Mouse (Mus musculus): ENCODE measurements around the gene Tkt. TPM values are rescaled to one million over a fixed set of nuclear protein-coding genes. Genes with fewer than 3 reads are reported as not detected.
A peak's percentile ranks its signal among the peaks of the same experiment; 100 is the strongest.

Gene Tkt
- polyA plus RNA-seq, 1 experiment from 2014 or later = 117 TPM

GRCm38 (mm10) chr14:30581238-30581637 lies 33.1 kb downstream of the Tkt start:
- no peak overlapping the region for H3K27ac ChIP-seq (replicated peaks; ENCODE audit: low read depth, low read length)
- H3K9me3 ChIP-seq (ENCODE audit: control insufficient read depth, low read length) = no peaks in the 10 kb centered on the region
- DNase-seq (ENCODE audit: low spot score) (no peak), ATAC-seq (ENCODE audit: insufficient number of reproducible peaks, low FRiP score, low TSS enrichment, low read depth) (no peak)
- no peak overlapping the region for H3K9ac ChIP-seq (ENCODE audit: low read length)
- 72% methylated on average over 1 of the region's 1 CpGs for WGBS
- H3K36me3 ChIP-seq (ENCODE audit: control insufficient read depth, insufficient read depth, low read length) = 0 out of 2 replicates have a peak, but pooled peaks cover under 1% of the 10 kb centered on the region
- no peaks in the 10 kb centered on the region; the same call in 1 of the 2 replicates for H3K27me3 ChIP-seq (ENCODE audit: control insufficient read depth, insufficient read depth, low read length)
- no peak overlapping the region for H3K4me2 ChIP-seq (ENCODE audit: low read depth, severe bottlenecking)
- no peak overlapping the region for H3K4me3 ChIP-seq (ENCODE audit: low read depth, low read length)
- no peaks in the 10 kb centered on the region for H3K4me1 ChIP-seq (ENCODE audit: control insufficient read depth, insufficient read depth, low read length)

DNA sequence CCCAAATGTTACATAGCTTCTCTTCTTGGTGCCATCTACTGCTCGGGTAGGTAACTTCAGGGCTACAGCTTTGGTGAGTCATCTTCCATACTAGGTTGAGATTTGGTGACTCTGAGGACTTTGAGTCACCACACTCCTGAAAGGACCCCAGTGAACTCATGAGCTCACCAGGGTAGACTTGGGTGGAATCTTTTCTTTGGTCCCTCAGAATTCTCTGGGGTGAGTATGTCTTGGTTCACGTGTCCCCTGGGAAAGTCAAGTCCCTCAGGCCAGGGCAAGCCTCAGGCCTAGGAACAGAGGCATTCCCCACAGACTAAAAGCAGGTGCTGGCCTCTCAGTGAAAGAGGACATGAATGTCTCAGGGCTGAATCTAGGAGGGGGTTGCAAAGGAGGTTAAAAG lies 35.9 kb downstream of the Tkt start:
- Histone ChIP-seq H3K9ac (ENCODE audit: low read length) (no peak overlapping the region), H3K4me3 (ENCODE audit: low read depth, low read length) (no peak overlapping the region), H3K4me1 (ENCODE audit: control insufficient read depth, insufficient read depth, low read length) (no peaks in the 10 kb centered on the region), H3K27me3 (ENCODE audit: control insufficient read depth, insufficient read depth, low read length) (no peaks in the 10 kb centered on the region; the same call in 1 of the 2 replicates), H3K27ac (replicated peaks; ENCODE audit: low read depth, low read length) (no peak overlapping the region), H3K4me2 (ENCODE audit: low read depth, severe bottlenecking) (no peak overlapping the region), H3K9me3 (ENCODE audit: control insufficient read depth, low read length) (no peaks in the 10 kb centered on the region), H3K36me3 (ENCODE audit: control insufficient read depth, insufficient read depth, low read length) (no peaks in the 10 kb centered on the region)
- ATAC-seq (ENCODE audit: insufficient number of reproducible peaks, low FRiP score, low TSS enrichment, low read depth) (no peak), DNase-seq (ENCODE audit: low spot score) (no peak)
- 69% methylated on average over 2 of the region's 2 CpGs for WGBS

GRCm38 (mm10) chr14:30584497-30585251 lies 36.5 kb downstream of the Tkt start:
- Histone ChIP-seq H3K9me3 (ENCODE audit: control insufficient read depth, low read length) (no peaks in the 10 kb centered on the region), H3K27me3 (ENCODE audit: control insufficient read depth, insufficient read depth, low read length) (no peaks in the 10 kb centered on the region; the same call in 1 of the 2 replicates), H3K4me3 (ENCODE audit: low read depth, low read length) (no peak overlapping the region), H3K36me3 (ENCODE audit: control insufficient read depth, insufficient read depth, low read length) (no peaks in the 10 kb centered on the region), H3K9ac (ENCODE audit: low read length) (no peak overlapping the region), H3K27ac (replicated peaks; ENCODE audit: low read depth, low read length) (no peak overlapping the region), H3K4me1 (ENCODE audit: control insufficient read depth, insufficient read depth, low read length) (no peaks in the 10 kb centered on the region), H3K4me2 (ENCODE audit: low read depth, severe bottlenecking) (no peak overlapping the region)
- ATAC-seq (ENCODE audit: insufficient number of reproducible peaks, low FRiP score, low TSS enrichment, low read depth) = no peak
- no peak for DNase-seq (ENCODE audit: low spot score)
- 54% methylated on average over 19 of the region's 19 CpGs for WGBS

GRCm38 (mm10) chr14:30585323-30585722 lies 37.2 kb downstream of the Tkt start:
- H3K27ac ChIP-seq (replicated peaks; ENCODE audit: low read depth, low read length) = no peak overlapping the region
- WGBS = 79% methylated on average over 5 of the region's 5 CpGs

GRCm38 (mm10) chr14:30586780-30587461 lies 38.8 kb downstream of the Tkt start:
- no peak overlapping the region for H3K4me2 ChIP-seq (ENCODE audit: low read depth, severe bottlenecking)
- DNase-seq (ENCODE audit: low spot score) (no peak), ATAC-seq (ENCODE audit: insufficient number of reproducible peaks, low FRiP score, low TSS enrichment, low read depth) (no peak)
- no peak overlapping the region for H3K9ac ChIP-seq (ENCODE audit: low read length)
- no peaks in the 10 kb centered on the region for H3K4me1 ChIP-seq (ENCODE audit: control insufficient read depth, insufficient read depth, low read length)
- no peaks in the 10 kb centered on the region for H3K36me3 ChIP-seq (ENCODE audit: control insufficient read depth, insufficient read depth, low read length)
- H3K27me3 ChIP-seq (ENCODE audit: control insufficient read depth, insufficient read depth, low read length) = no peaks in the 10 kb centered on the region; the same call in 1 of the 2 replicates
- WGBS = 74% methylated on average over 7 of the region's 7 CpGs
- H3K4me3 ChIP-seq (ENCODE audit: low read depth, low read length) = no peak overlapping the region
- no peak overlapping the region for H3K27ac ChIP-seq (replicated peaks; ENCODE audit: low read depth, low read length)
- no peaks in the 10 kb centered on the region for H3K9me3 ChIP-seq (ENCODE audit: control insufficient read depth, low read length)

More at GRCm38 (mm10) chr14:30585323-30585722, 37.2 kb downstream of the Tkt start:
- Histone ChIP-seq H3K4me2 (ENCODE audit: low read depth, severe bottlenecking) (no peak overlapping the region), H3K27me3 (ENCODE audit: control insufficient read depth, insufficient read depth, low read length) (no peaks in the 10 kb centered on the region; the same call in 1 of the 2 replicates), H3K4me1 (ENCODE audit: control insufficient read depth, insufficient read depth, low read length) (no peaks in the 10 kb centered on the region), H3K9me3 (ENCODE audit: control insufficient read depth, low read length) (no peaks in the 10 kb centered on the region), H3K9ac (ENCODE audit: low read length) (no peak overlapping the region), H3K4me3 (ENCODE audit: low read depth, low read length) (no peak overlapping the region), H3K36me3 (ENCODE audit: control insufficient read depth, insufficient read depth, low read length) (no peaks in the 10 kb centered on the region)
- DNase-seq (ENCODE audit: low spot score) = no peak
- no peak for ATAC-seq (ENCODE audit: insufficient number of reproducible peaks, low FRiP score, low TSS enrichment, low read depth)

- Histone ChIP-seq H3K4me2 (ENCODE audit: low read depth, severe bottlenecking) (no peak overlapping the region), H3K36me3 (ENCODE audit: control insufficient read depth, insufficient read depth, low read length) (no peaks in the 10 kb centered on the region), H3K4me3 (ENCODE audit: low read depth, low read length) (no peak overlapping the region), H3K27ac (replicated peaks; ENCODE audit: low read depth, low read length) (no peak overlapping the region), H3K9ac (ENCODE audit: low read length) (no peak overlapping the region), H3K9me3 (ENCODE audit: control insufficient read depth, low read length) (no peaks in the 10 kb centered on the region), H3K4me1 (ENCODE audit: control insufficient read depth, insufficient read depth, low read length) (peaks cover 10% of the 10 kb centered on the region), H3K27me3 (ENCODE audit: control insufficient read depth, insufficient read depth, low read length) (no peaks in the 10 kb centered on the region; the same call in 1 of the 2 replicates)
- WGBS = 84% methylated on average over 11 of the region's 11 CpGs
- ATAC-seq (ENCODE audit: insufficient number of reproducible peaks, low FRiP score, low TSS enrichment, low read depth) (no peak), DNase-seq (ENCODE audit: low spot score) (no peak)
Measured at GRCm38 (mm10) chr14:30590041-30590645, 42.0 kb downstream of the Tkt start.

GRCm38 (mm10) chr14:30590918-30591317 lies 42.8 kb downstream of the Tkt start:
- no peak overlapping the region for H3K27ac ChIP-seq (replicated peaks; ENCODE audit: low read depth, low read length)
- H3K4me1 ChIP-seq (ENCODE audit: control insufficient read depth, insufficient read depth, low read length) = peaks cover 10% of the 10 kb centered on the region
- peaks cover 4% of the 10 kb centered on the region; the same call in 1 of the 2 replicates for H3K36me3 ChIP-seq (ENCODE audit: control insufficient read depth, insufficient read depth, low read length)
- 72% methylated on average over 7 of the region's 7 CpGs for WGBS
- ATAC-seq (ENCODE audit: insufficient number of reproducible peaks, low FRiP score, low TSS enrichment, low read depth) = no peak
- no peaks in the 10 kb centered on the region for H3K9me3 ChIP-seq (ENCODE audit: control insufficient read depth, low read length)
- DNase-seq (ENCODE audit: low spot score) = no peak
- no peak overlapping the region for H3K9ac ChIP-seq (ENCODE audit: low read length)
- H3K27me3 ChIP-seq (ENCODE audit: control insufficient read depth, insufficient read depth, low read length) = no peaks in the 10 kb centered on the region
- H3K4me3 ChIP-seq (ENCODE audit: low read depth, low read length) = no peak overlapping the region
- no peak overlapping the region for H3K4me2 ChIP-seq (ENCODE audit: low read depth, severe bottlenecking)

DNA sequence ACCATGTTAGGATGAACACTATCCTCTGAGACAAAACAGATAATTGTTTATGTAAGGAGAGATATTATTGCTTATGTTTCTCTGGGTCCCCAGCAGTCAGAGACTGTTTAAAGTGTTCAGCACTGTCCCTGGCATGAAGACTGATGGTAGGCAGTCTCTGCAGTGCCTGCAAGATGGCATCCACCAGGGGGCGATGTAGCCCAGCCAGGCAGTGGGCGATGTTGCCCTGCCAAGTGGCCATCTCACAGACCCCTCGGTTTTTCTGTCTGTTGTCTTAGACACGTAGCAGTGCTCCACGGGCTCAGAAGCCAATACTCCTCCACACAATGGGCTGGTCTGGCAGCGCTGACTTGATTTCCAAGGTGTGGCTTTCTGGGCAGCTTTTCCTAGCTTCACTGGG lies 43.3 kb downstream of the Tkt start:
- no peaks in the 10 kb centered on the region for H3K27me3 ChIP-seq (ENCODE audit: control insufficient read depth, insufficient read depth, low read length)
- no peak overlapping the region for H3K4me2 ChIP-seq (ENCODE audit: low read depth, severe bottlenecking)
- no peak for ATAC-seq (ENCODE audit: insufficient number of reproducible peaks, low FRiP score, low TSS enrichment, low read depth)
- H3K9me3 ChIP-seq (ENCODE audit: control insufficient read depth, low read length) = no peaks in the 10 kb centered on the region
- peaks cover 4% of the 10 kb centered on the region; the same call in 1 of the 2 replicates for H3K36me3 ChIP-seq (ENCODE audit: control insufficient read depth, insufficient read depth, low read length)
- DNase-seq (ENCODE audit: low spot score) = peak; percentile 87
- H3K4me1 ChIP-seq (ENCODE audit: control insufficient read depth, insufficient read depth, low read length) = peaks cover 10% of the 10 kb centered on the region
- WGBS = 8% methylated on average over 6 of the region's 6 CpGs
- no peak overlapping the region for H3K9ac ChIP-seq (ENCODE audit: low read length)
- no peak overlapping the region for H3K27ac ChIP-seq (replicated peaks; ENCODE audit: low read depth, low read length)
- no peak overlapping the region for H3K4me3 ChIP-seq (ENCODE audit: low read depth, low read length)

All from limb, embryonic 11.5 days (tissue).